ENCODE assay signal across 13 mouse cellular contexts in the genomic region with DNA sequence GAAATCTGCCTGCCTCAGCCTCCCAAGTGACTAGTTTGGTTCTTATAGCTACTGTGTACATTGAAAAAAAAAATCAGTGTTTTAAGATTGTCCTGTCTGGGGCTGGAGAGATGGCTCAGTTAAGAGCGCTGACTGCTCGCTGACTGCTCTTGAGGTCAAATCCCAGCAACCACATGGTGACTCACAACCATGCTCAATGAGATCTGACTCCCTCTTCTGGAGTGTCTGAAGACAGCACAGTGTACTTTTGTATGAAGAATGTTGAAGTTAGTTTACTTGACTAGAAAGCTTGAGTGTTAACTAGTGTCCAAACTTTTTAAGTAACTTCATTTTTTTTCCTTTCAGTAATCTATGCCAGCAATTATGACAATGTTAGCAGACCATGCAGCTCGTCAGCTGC. TPM values are rescaled to one million over a fixed set of nuclear protein-coding genes. Genes with fewer than 3 reads are reported as not detected.
A peak's percentile ranks its signal among the peaks of the same experiment; 100 is the strongest.
DNase-seq lines count a peak whose midpoint lies in the region; ATAC-seq and TF ChIP-seq lines count a peak whose summit lies in the region.
"Had no signal": no experiment of that assay in that cellular context is flagged by ENCODE, and none has a peak within 500 bp of the region (broad histone marks: within the 10 kb centered on the region; RNA-seq: fewer than 3 reads in every experiment).

No protein-coding gene starts in this region.

- no peaks in the 10 kb centered on the region for H3K9me3 ChIP-seq in liver, embryonic 11.5 days (ENCODE audit: control insufficient read depth, low read length)
- no peaks in the 10 kb centered on the region for H3K9me3 ChIP-seq in neural tube, embryonic 15.5 days (replicated peaks)
- H3K9me3 ChIP-seq: G1E; limb, embryonic 10.5 days had no signal

- H3K9ac ChIP-seq in liver, adult 2 months (ENCODE audit: low read depth, low read length) = no peak overlapping the region
- H3K9ac ChIP-seq in liver, embryonic 11.5 days (ENCODE audit: low read depth, low read length) = no peak overlapping the region
- H3K9ac ChIP-seq in neural tube, embryonic 15.5 days (replicated peaks) = no peak overlapping the region

- peak; percentile 39 for DNase-seq in adrenal gland, adult 2 months
- DNase-seq in adrenal gland, adult 8-10 months = no peak
- peak; percentile 39 for DNase-seq in liver, adult 2 months (ENCODE audit: extremely low read depth, low read depth, low spot score)
- no peak for DNase-seq in liver, embryonic 11.5 days (ENCODE audit: low spot score)
- DNase-seq in 416B (ENCODE audit: low read depth) = peak; percentile 89
- DNase-seq in T-cell, adult 2 months (ENCODE audit: low spot score) = peak; percentile 36
- DNase-seq in urinary bladder, postnatal 25 days (ENCODE audit: low spot score) = no peak
- DNase-seq: embryo, embryonic 11 days; gastrocnemius, postnatal 36 days; kidney, postnatal 25 days had no signal

- peak; percentile 23; the same call in 1 of the 2 replicates for TF ChIP-seq CTCF in liver, adult 2 months (IDR thresholded peaks at IDR 0.05; ENCODE audit: low read depth, low read length)

- H3K27ac ChIP-seq in liver, adult 2 months (replicated peaks; ENCODE audit: insufficient read depth, low read depth, low read length) = no peak overlapping the region
- no peak overlapping the region for H3K27ac ChIP-seq in liver, embryonic 11.5 days (ENCODE audit: low read depth, low read length)
- no peak overlapping the region for H3K27ac ChIP-seq in neural tube, embryonic 15.5 days (replicated peaks)
- H3K27ac ChIP-seq: limb, embryonic 10.5 days had no signal

- 65% methylated on average over 3 of the region's 3 CpGs for WGBS in liver, adult 2 months
- 61% methylated on average over 3 of the region's 3 CpGs for WGBS in liver, embryonic 11.5 days
- WGBS in neural tube, embryonic 15.5 days = 87% methylated on average over 3 of the region's 3 CpGs

- no peaks in the 10 kb centered on the region for H3K27me3 ChIP-seq in liver, adult 2 months (ENCODE audit: control insufficient read depth, insufficient read depth, low read length)
- H3K27me3 ChIP-seq in liver, embryonic 11.5 days (replicated peaks; ENCODE audit: control insufficient read depth, insufficient read depth, low read length) = no peaks in the 10 kb centered on the region
- H3K27me3 ChIP-seq in neural tube, embryonic 15.5 days (replicated peaks) = no peaks in the 10 kb centered on the region

- peaks cover 24% of the 10 kb centered on the region; the same call in 1 of the 2 replicates for H3K79me2 ChIP-seq in liver, adult 2 months (ENCODE audit: control insufficient read depth, insufficient read depth, low read length)

- no peak overlapping the region for H3K4me2 ChIP-seq in liver, embryonic 11.5 days
- H3K4me2 ChIP-seq in neural tube, embryonic 15.5 days = no peak overlapping the region

- no peak for TF ChIP-seq POLR2A in liver, adult 2 months (IDR thresholded peaks at IDR 0.05; ENCODE audit: extremely low read depth, insufficient read depth, low read length)

- H3K4me3 ChIP-seq in liver, adult 2 months (ENCODE audit: insufficient read depth, low read depth, low read length) = no peak overlapping the region
- no peak overlapping the region for H3K4me3 ChIP-seq in liver, embryonic 11.5 days (ENCODE audit: low read depth, low read length)
- no peak overlapping the region for H3K4me3 ChIP-seq in neural tube, embryonic 15.5 days (replicated peaks)
- H3K4me3 ChIP-seq: limb, embryonic 10.5 days had no signal

- no peak for ATAC-seq in liver, embryonic 11.5 days (replicated peaks; ENCODE audit: low FRiP score)
- ATAC-seq in neural tube, embryonic 15.5 days (ENCODE audit: low FRiP score) = no peak

- H3K4me1 ChIP-seq in liver, adult 2 months (ENCODE audit: control insufficient read depth, insufficient read depth, low read length) = peaks cover 9% of the 10 kb centered on the region
- peaks cover 27% of the 10 kb centered on the region for H3K4me1 ChIP-seq in liver, embryonic 11.5 days (replicated peaks; ENCODE audit: control insufficient read depth, insufficient read depth, low read length)
- H3K4me1 ChIP-seq in neural tube, embryonic 15.5 days = peaks cover 28% of the 10 kb centered on the region

- H3K36me3 ChIP-seq in liver, adult 2 months (ENCODE audit: control insufficient read depth, insufficient read depth, low read length) = peaks cover 10% of the 10 kb centered on the region
- H3K36me3 ChIP-seq in liver, embryonic 11.5 days (ENCODE audit: control insufficient read depth, insufficient read depth, low read length) = peaks cover 19% of the 10 kb centered on the region
- H3K36me3 ChIP-seq in neural tube, embryonic 15.5 days = peaks cover 23% of the 10 kb centered on the region

RNA-seq across cellular contexts. Expression of a gene that starts 5.6 kb away (rescaled TPM):
- total RNA-seq in adrenal gland, adult 2 months (2021) = 10 to 100 TPM; 54.1 to 57.3 TPM
- 3.7 and 4.1 TPM in 2 replicates for polyA plus RNA-seq in adrenal gland, adult 2 months (2012; rRNA removed)
- 10 to 100 TPM; 53.5 to 60.4 (median 60.2) TPM for total RNA-seq in adrenal gland, adult 8-10 months (2022)
- total RNA-seq in liver, adult 2 months (2014; rRNA removed) = 23.0 and 31.0 TPM in 2 replicates
- polyA plus RNA-seq in liver, adult 2 months (2012; rRNA removed) = 1.6 and 1.8 TPM in 2 replicates
- 118 and 131 TPM in 2 replicates for polyA plus RNA-seq in liver, embryonic 11.5 days (2014; fragmentation: Nextera tagmentation; extraction: Ambion mirVana)
- 61.6 and 63.7 TPM in 2 replicates for polyA plus RNA-seq in neural tube, embryonic 15.5 days (2015; fragmentation: Nextera tagmentation; extraction: Ambion mirVana)

RNA-seq across cellular contexts. Expression of a gene that starts 45.2 kb away (rescaled TPM):
- 10 to 100 TPM; 46.8 to 67.1 TPM for total RNA-seq in adrenal gland, adult 2 months (2021)
- 2.8 and 2.9 TPM in 2 replicates for polyA plus RNA-seq in adrenal gland, adult 2 months (2012; rRNA removed)
- 10 to 100 TPM; 50.4 to 85.3 (median 65.7) TPM for total RNA-seq in adrenal gland, adult 8-10 months (2022)
- 29.4 and 31.0 TPM in 2 replicates for total RNA-seq in liver, adult 2 months (2014; rRNA removed)
- 2.8 and 3.0 TPM in 2 replicates for polyA plus RNA-seq in liver, adult 2 months (2012; rRNA removed)
- polyA plus RNA-seq in liver, embryonic 11.5 days (2014; fragmentation: Nextera tagmentation; extraction: Ambion mirVana) = 19.7 and 21.8 TPM in 2 replicates
- polyA plus RNA-seq in neural tube, embryonic 15.5 days (2015; fragmentation: Nextera tagmentation; extraction: Ambion mirVana) = 25.2 and 26.3 TPM in 2 replicates

Comparison
In these comparisons a context has a peak if more than half of its experiments do, and no peak if none do; other contexts are left out.
1. DNase-seq: peak in adrenal gland, adult 2 months (single experiment), liver, adult 2 months (single experiment), 416B (single experiment) and T-cell, adult 2 months (single experiment); none in adrenal gland, adult 8-10 months (single experiment), liver, embryonic 11.5 days (single experiment) and urinary bladder, postnatal 25 days (single experiment).
2. RNA of a gene that starts 5.6 kb away (polyA plus RNA-seq): 118 to 131 TPM in liver, embryonic 11.5 days and 61.6 to 63.7 TPM in neural tube, embryonic 15.5 days; 3.7 to 4.1 TPM in adrenal gland, adult 2 months and 1.6 to 1.8 TPM in liver, adult 2 months; every median in the first group is over 10 times any median in the second.